8 mouse cellular contexts compared by ENCODE assay signal in genomic region chr9:31129956-31130355, GRCm38 (mm10). TPM values are rescaled to one million over a fixed set of nuclear protein-coding genes. Genes with fewer than 3 reads are reported as not detected.
DNase-seq lines count a peak whose midpoint lies in the region; ATAC-seq and TF ChIP-seq lines count a peak whose summit lies in the region.

No protein-coding gene starts in this region.

- DNase-seq in kidney, postnatal 0 days (ENCODE audit: low spot score) = no peak
- no peak for DNase-seq in kidney, adult 18-20 months
- peak; percentile 68 for DNase-seq in MEL (ENCODE audit: low read depth, low spot score)
- DNase-seq in naive thymus-derived CD4-positive, alpha-beta T cell, adult 2 months (ENCODE audit: low read depth) = peak; percentile 59
- no peak for DNase-seq in left cerebral cortex, postnatal 4 days
- DNase-seq in gastrocnemius, postnatal 36 days = no peak
- no peak for DNase-seq in left cerebral cortex, adult 9 months (ENCODE audit: low spot score in 2 of 2)

- 0 out of 2 replicates have a peak overlapping the region, but pooled peaks have one; percentile 66 for H3K9ac ChIP-seq in kidney, postnatal 0 days (ENCODE audit: low read depth, low read length)
- peak overlapping the region; percentile 67 for H3K9ac ChIP-seq in MEL (ENCODE audit: control insufficient read depth, low read depth, low read length, poor library complexity, severe bottlenecking)
- H3K9ac ChIP-seq in hindbrain, embryonic 16.5 days (ENCODE audit: low read depth, low read length) = no peak overlapping the region

- peak overlapping the region; percentile 86 for H3K4me2 ChIP-seq in kidney, postnatal 0 days (ENCODE audit: low read length)
- H3K4me2 ChIP-seq in hindbrain, embryonic 16.5 days (ENCODE audit: low read length) = peak overlapping the region; percentile 93; the same call in 1 of the 2 replicates

- peaks cover 12% of the 10 kb centered on the region; the same call in 1 of the 2 replicates for H3K4me1 ChIP-seq in kidney, postnatal 0 days (replicated peaks; ENCODE audit: insufficient read depth, low read length)
- H3K4me1 ChIP-seq in MEL (ENCODE audit: control insufficient read depth in 1 of 2, insufficient read depth in 2 of 2, low read length in 2 of 2) = peaks cover 0 to 13% of the 10 kb centered on the region in 2 experiments; a peak in 2 of 4 replicates
- peaks cover 12% of the 10 kb centered on the region for H3K4me1 ChIP-seq in hindbrain, embryonic 16.5 days (ENCODE audit: control insufficient read depth, insufficient read depth, low read depth, low read length)

- no peak for ATAC-seq in kidney, postnatal 0 days (replicated peaks; ENCODE audit: low FRiP score, low read depth)
- ATAC-seq in hindbrain, embryonic 16.5 days = no peak

- no peak for TF ChIP-seq POLR2A in MEL (IDR thresholded peaks at IDR 0.05; ENCODE audit: control insufficient read depth in 1 of 2, insufficient read depth in 1 of 2, low read depth in 1 of 2, low read length in 2 of 2, poor library complexity in 1 of 2)

- H3K79me2 ChIP-seq in MEL (ENCODE audit: control insufficient read depth, insufficient read depth, low read length, poor library complexity) = no peaks in the 10 kb centered on the region; the same call in 1 of the 2 replicates

- no peaks in the 10 kb centered on the region for H3K36me3 ChIP-seq in kidney, postnatal 0 days (ENCODE audit: insufficient read depth, low read length)
- no peaks in the 10 kb centered on the region; a peak in 1 of 4 replicates for H3K36me3 ChIP-seq in MEL (ENCODE audit: control insufficient read depth in 1 of 2, insufficient read depth in 2 of 2, low read length in 2 of 2)
- no peaks in the 10 kb centered on the region for H3K36me3 ChIP-seq in hindbrain, embryonic 16.5 days (ENCODE audit: control insufficient read depth, insufficient read depth, low read length)

- no peaks in the 10 kb centered on the region; the same call in 1 of the 2 replicates for H3K27me3 ChIP-seq in kidney, postnatal 0 days (ENCODE audit: insufficient read depth, low read length)
- H3K27me3 ChIP-seq in MEL (ENCODE audit: control insufficient read depth in 1 of 2, insufficient read depth in 2 of 2, low read length in 2 of 2) = peaks cover 0 to 2% of the 10 kb centered on the region in 2 experiments; a peak in 1 of 4 replicates
- H3K27me3 ChIP-seq in hindbrain, embryonic 16.5 days (replicated peaks; ENCODE audit: control insufficient read depth, insufficient read depth, low read length) = peaks cover 21% of the 10 kb centered on the region

- intact Hi-C loops in left cerebral cortex, postnatal 4 days (cut with DNase I) = no loop called here
- intact Hi-C loops in gastrocnemius, postnatal 36 days (cut with DNase I) = no loop called here

- H3K4me3 ChIP-seq in kidney, postnatal 0 days (replicated peaks; ENCODE audit: low read depth, low read length) = peak overlapping the region; percentile 55
- peak overlapping the region; percentile 65 to 67 for H3K4me3 ChIP-seq in MEL (ENCODE audit: control insufficient read depth in 1 of 2, insufficient read depth in 1 of 2, low read depth in 2 of 2, low read length in 2 of 2)
- H3K4me3 ChIP-seq in hindbrain, embryonic 16.5 days (ENCODE audit: low read length) = no peak overlapping the region

- no peaks in the 10 kb centered on the region for H3K9me3 ChIP-seq in kidney, postnatal 0 days (replicated peaks; ENCODE audit: low read length)
- no peaks in the 10 kb centered on the region for H3K9me3 ChIP-seq in MEL (replicated peaks; ENCODE audit: insufficient read depth, low read length)
- H3K9me3 ChIP-seq in hindbrain, embryonic 16.5 days (ENCODE audit: control insufficient read depth, low read length) = no peaks in the 10 kb centered on the region

- TF ChIP-seq RAD21 in MEL (IDR thresholded peaks at IDR 0.05; ENCODE audit: low read depth, low read length) = no peak

- TF ChIP-seq EP300 in MEL (IDR thresholded peaks at IDR 0.05; ENCODE audit: low read depth in 1 of 2, low read length in 2 of 2) = peak; percentile 31 to 38; a peak in 2 of 4 replicates

- TF ChIP-seq CTCF in kidney, postnatal 0 days (IDR thresholded peaks at IDR 0.05; ENCODE audit: low read depth) = no peak
- no peak for TF ChIP-seq CTCF in MEL (IDR thresholded peaks at IDR 0.05 in 2 of 3, conservative IDR thresholded peaks at IDR 0.05 in 1 of 3; ENCODE audit: control insufficient read depth in 1 of 3, insufficient read depth in 1 of 3, low read depth in 2 of 3, low read length in 3 of 3, poor library complexity in 1 of 3, severe bottlenecking in 1 of 3)

- WGBS in kidney, postnatal 0 days = 51% methylated on average over 8 of the region's 8 CpGs
- 60% methylated on average over 8 of the region's 8 CpGs for WGBS in hindbrain, embryonic 16.5 days

- H3K27ac ChIP-seq in kidney, postnatal 0 days = no peak overlapping the region
- H3K27ac ChIP-seq in MEL (ENCODE audit: control insufficient read depth, low read depth, low read length) = no peak overlapping the region
- H3K27ac ChIP-seq in hindbrain, embryonic 16.5 days (ENCODE audit: low read depth, low read length) = no peak overlapping the region

TF ChIP-seq in MEL, 35 proteins besides CTCF, POLR2A, EP300 and RAD21:
- TF ChIP-seq ELF1 (IDR thresholded peaks at IDR 0.05; ENCODE audit: low read depth, low read length) = no peak
- no peak for TF ChIP-seq SMC3 (IDR thresholded peaks at IDR 0.05; ENCODE audit: low read depth, low read length)
- TF ChIP-seq POLR2AphosphoS2 (IDR thresholded peaks at IDR 0.05; ENCODE audit: low read length) = no peak
- TF ChIP-seq BHLHE40 (IDR thresholded peaks at IDR 0.05; ENCODE audit: borderline replicate concordance, low read depth, low read length) = no peak
- no peak for TF ChIP-seq NELFE (IDR thresholded peaks at IDR 0.05; ENCODE audit: low read depth, low read length)
- TF ChIP-seq MYC (IDR thresholded peaks at IDR 0.05; ENCODE audit: low read depth, low read length) = no peak
- no peak for TF ChIP-seq ZC3H11A (IDR thresholded peaks at IDR 0.05; ENCODE audit: low read depth, low read length)
- no peak for TF ChIP-seq NRF1 (IDR thresholded peaks at IDR 0.05; ENCODE audit: insufficient read depth, low read depth, low read length, poor library complexity, severe bottlenecking)
- no peak for TF ChIP-seq ETS1 (IDR thresholded peaks at IDR 0.05; ENCODE audit: low read depth, low read length)
- TF ChIP-seq SIN3A (IDR thresholded peaks at IDR 0.05; ENCODE audit: low read length) = no peak
- no peak for TF ChIP-seq HCFC1 (IDR thresholded peaks at IDR 0.05; ENCODE audit: low read depth, low read length)
- TF ChIP-seq MXI1 (IDR thresholded peaks at IDR 0.05; ENCODE audit: low read depth, low read length) = no peak
- no peak for TF ChIP-seq USF1 (IDR thresholded peaks at IDR 0.05; ENCODE audit: low read depth, low read length)
- TF ChIP-seq MAX (IDR thresholded peaks at IDR 0.05; ENCODE audit: low read length) = no peak
- no peak for TF ChIP-seq TBP (IDR thresholded peaks at IDR 0.05; ENCODE audit: low read depth, low read length)

RNA-seq across cellular contexts. Expression of gene St14, which starts 1.7 kb away (rescaled TPM):
- 45.9 and 50.8 TPM in 2 replicates for polyA plus RNA-seq in kidney, postnatal 0 days (2015; fragmentation: Nextera tagmentation; extraction: Ambion mirVana)
- 0.08 and 0.10 TPM in 2 replicates for total RNA-seq in MEL (2012; rRNA removed)
- polyA plus RNA-seq in MEL (2012; ENCODE audit: insufficient read depth in 1 of 2, insufficient read length in 2 of 2, low read depth in 1 of 2, low replicate concordance in 2 of 2, missing spikeins in 1 of 2) = under 1 TPM in 1 of 2 experiments, not detected in 1; 0.19 TPM
- polyA plus RNA-seq in hindbrain, embryonic 16.5 days (2015; fragmentation: Nextera tagmentation; extraction: Ambion mirVana) = 0.93 and 1.2 TPM in 2 replicates
- under 1 TPM; 0.34 to 0.40 TPM for total RNA-seq in left cerebral cortex, postnatal 4 days (2021)
- not detected for total RNA-seq in gastrocnemius, postnatal 36 days (2021)

Comparison
In these comparisons a context has a peak if more than half of its experiments do, and no peak if none do; other contexts are left out.
1. DNase-seq: peak in MEL (single experiment) and naive thymus-derived CD4-positive, alpha-beta T cell, adult 2 months (single experiment); none in kidney, postnatal 0 days (single experiment), kidney, adult 18-20 months (single experiment), left cerebral cortex, postnatal 4 days (single experiment), gastrocnemius, postnatal 36 days (0 of 2) and left cerebral cortex, adult 9 months (0 of 2).